Mouse (Mus musculus) olfactory bulb, adult 2 months (tissue): ENCODE data around the gene Misp. TPM values are rescaled to one million over a fixed set of nuclear protein-coding genes. Genes with fewer than 3 reads are reported as not detected.

ENCODE experiments used
- H3K27ac ChIP-seq: fragments of 200-500 bp; 2 replicates; pipeline ENCODE4 v1.5.1; 2012; ENCODE audit warnings: low read depth, low read length; ENCODE audit not compliant: insufficient read depth
- H3K4me1 ChIP-seq: fragments of 200-500 bp; 2 replicates; pipeline ENCODE4 v1.6.1; 2012; ENCODE audit warnings: low read length; ENCODE audit not compliant: control insufficient read depth, insufficient read depth
- H3K4me3 ChIP-seq: fragments of 200-500 bp; 2 replicates; pipeline ENCODE4 v1.5.1; 2012; ENCODE audit warnings: mild to moderate bottlenecking, low read depth, low read length, moderate library complexity; ENCODE audit not compliant: insufficient read depth
- CTCF ChIP-seq: fragments of 200-500 bp; IDR thresholded peaks from 2 replicates; pipeline ENCODE4 v1.5.1; 2012; ENCODE audit warnings: low read depth, mild to moderate bottlenecking, low read length, moderate library complexity; ENCODE audit not compliant: insufficient read depth
- POLR2A ChIP-seq: fragments of 200-500 bp; IDR thresholded peaks from 2 replicates; pipeline ENCODE4 v1.6.1; 2012; ENCODE audit warnings: mild to moderate bottlenecking, low read depth, low read length, moderate library complexity; ENCODE audit not compliant: insufficient read depth
- WGBS: fragments of 180-500 bp; shearing (Covaris S2); methylation state at CpG from one replicate; pipeline ENCODE4 v1.1.7; 2018; 5-methylcytosine and 5-hydroxymethylcytosine counted together
- polyA plus RNA-seq: library from polyadenylated mRNA; stranded (reverse); fragments of >200 nt; gene quantifications from 2 replicates; pipeline ENCODE4 v1.2.4, GENCODE M21; 2012; ENCODE audit warnings: low replicate concordance; ENCODE audit not compliant: missing spikeins, insufficient read depth, insufficient read length

The Misp gene
- not detected in 2 replicates for polyA plus RNA-seq

GRCm38 (mm10) chr10:79820782-79821181, at the start of gene Misp:
TSS of gene Misp (plus strand) at chr10:79820989.
- TF ChIP-seq CTCF (no peak), POLR2A (no peak)
- no peak within 1 kb of the TSS for H3K27ac ChIP-seq
- 71% methylated on average over 11 of the region's 11 CpGs for WGBS
- H3K4me3 ChIP-seq = no peak within 1 kb of the TSS
- H3K4me1 ChIP-seq = 0 out of 2 replicates have a peak, but pooled peaks cover 4% of the 10 kb centered on the region

GRCm38 (mm10) chr10:79772320-79772719, 48.5 kb upstream of the Misp start:
- TF ChIP-seq CTCF (no peak), POLR2A (no peak)
- Histone ChIP-seq H3K27ac (no peak overlapping the region), H3K4me3 (no peak overlapping the region), H3K4me1 (peaks cover 5% of the 10 kb centered on the region; the same call in 1 of the 2 replicates)
- WGBS = 89% methylated on average over 3 of the region's 3 CpGs

- WGBS = 94% methylated on average over 2 of the region's 2 CpGs
- no peak overlapping the region for H3K27ac ChIP-seq
- no peak overlapping the region for H3K4me3 ChIP-seq
- peaks cover 7% of the 10 kb centered on the region for H3K4me1 ChIP-seq
- TF ChIP-seq CTCF (no peak), POLR2A (no peak)
These were observed 47.6 kb upstream of the Misp start for GRCm38 (mm10) chr10:79773208-79773607.

- Histone ChIP-seq H3K27ac (no peak overlapping the region), H3K4me1 (peaks cover 5% of the 10 kb centered on the region), H3K4me3 (no peak overlapping the region)
- 55% methylated on average over 5 of the region's 5 CpGs for WGBS
- TF ChIP-seq POLR2A = no peak
- no peak for TF ChIP-seq CTCF
These were observed 46.1 kb upstream of the Misp start for GRCm38 (mm10) chr10:79774486-79775279.

GRCm38 (mm10) chr10:79777103-79777531, 43.7 kb upstream of the Misp start, which contains the start of gene Fstl3:
TSS of gene Fstl3 (plus strand) at chr10:79777272.
- no peak within 1 kb of the TSS for H3K27ac ChIP-seq
- H3K4me3 ChIP-seq = no peak within 1 kb of the TSS
- TF ChIP-seq CTCF (no peak), POLR2A (no peak)
- whole genome bisulfite sequencing = 10% methylated on average over 39 of the region's 39 CpGs
- H3K4me1 ChIP-seq = peaks cover 24% of the 10 kb centered on the region

- H3K4me3 ChIP-seq = no peak overlapping the region
- WGBS = 32% methylated on average over 15 of the region's 15 CpGs
- no peak overlapping the region for H3K27ac ChIP-seq
- peaks cover 24% of the 10 kb centered on the region for H3K4me1 ChIP-seq
- TF ChIP-seq POLR2A (no peak), CTCF (no peak)
These were observed 42.8 kb upstream of the Misp start for GRCm38 (mm10) chr10:79778006-79778405.

- 16% methylated on average over 2 of the region's 2 CpGs for WGBS
- Histone ChIP-seq H3K4me1 (peaks cover 25% of the 10 kb centered on the region), H3K4me3 (no peak overlapping the region), H3K27ac (no peak overlapping the region)
- no peak for TF ChIP-seq CTCF
- TF ChIP-seq POLR2A = no peak
These were observed 41.6 kb upstream of the Misp start for GRCm38 (mm10) chr10:79779193-79779592.

- Histone ChIP-seq H3K4me3 (peak overlapping the region; percentile 56), H3K4me1 (peaks cover 28% of the 10 kb centered on the region), H3K27ac (no peak overlapping the region)
- TF ChIP-seq CTCF (peak; percentile 95), POLR2A (no peak)
- WGBS = 1% methylated on average over 55 of the region's 55 CpGs
These were observed 40.8 kb upstream of the Misp start for GRCm38 (mm10) chr10:79779784-79780663.

- WGBS = 1% methylated on average over 13 of the region's 13 CpGs
- TF ChIP-seq CTCF (no peak), POLR2A (no peak)
- peaks cover 28% of the 10 kb centered on the region for H3K4me1 ChIP-seq
- peak overlapping the region; percentile 56 for H3K4me3 ChIP-seq
- H3K27ac ChIP-seq = no peak overlapping the region
These were observed 40.1 kb upstream of the Misp start for GRCm38 (mm10) chr10:79780664-79781015.
